Mouse (Mus musculus) C2C12 (cell line): Measurements from ENCODE around the gene Enoph1. TPM values are rescaled to one million over a fixed set of nuclear protein-coding genes. Genes with fewer than 3 reads are reported as not detected.

Source experiments
- H3K27me3 ChIP-seq: one replicate; pipeline ENCODE4 v1.6.1; 2011; ENCODE audit not compliant: control insufficient read depth, insufficient read depth, insufficient read length
- H3K36me3 ChIP-seq: one replicate; pipeline ENCODE4 v1.6.1; 2011; ENCODE audit not compliant: control insufficient read depth, insufficient read depth
- H3K4me3 ChIP-seq: one replicate; pipeline ENCODE4 v1.5.1; 2011; ENCODE audit warnings: mild to moderate bottlenecking, control low read depth; ENCODE audit not compliant: poor library complexity, insufficient read depth, severe bottlenecking
- H3K79me2 ChIP-seq: one replicate; pipeline ENCODE4 v1.6.1; 2011; ENCODE audit not compliant: control insufficient read depth, insufficient read depth
- H3K79me3 ChIP-seq: one replicate; pipeline ENCODE4 v1.6.1; 2011; ENCODE audit warnings: low read depth, control low read depth
- H3ac ChIP-seq: one replicate; pipeline ENCODE3; 2011; ENCODE audit warnings: low read depth; ENCODE audit not compliant: control insufficient read depth, insufficient read length
- CEBPB ChIP-seq: IDR thresholded peaks from one replicate; pipeline ENCODE4 v1.6.1; 2011; ENCODE audit warnings: low read depth, mild to moderate bottlenecking, control low read depth, moderate library complexity
- CTCF ChIP-seq: IDR thresholded peaks from one replicate; pipeline ENCODE4 v1.5.1; 2011; ENCODE audit not compliant: control insufficient read depth, insufficient read depth, insufficient read length
- FOSL1 ChIP-seq: IDR thresholded peaks from one replicate; pipeline ENCODE4 v1.8.0; 2011; ENCODE audit warnings: mild to moderate bottlenecking, low read length; ENCODE audit not compliant: poor library complexity, insufficient read depth, severe bottlenecking
- MAX ChIP-seq: IDR thresholded peaks from one replicate; pipeline ENCODE4 v1.6.1; 2011; ENCODE audit warnings: mild to moderate bottlenecking, control low read depth
- MYOD1 ChIP-seq: IDR thresholded peaks from one replicate; pipeline ENCODE4 v1.6.1; 2011; ENCODE audit warnings: low read depth; ENCODE audit not compliant: control insufficient read depth, insufficient read length
- MYOG ChIP-seq: IDR thresholded peaks from one replicate; pipeline ENCODE4 v1.6.1; 2011; ENCODE audit not compliant: control insufficient read depth, insufficient read length; ENCODE audit errors: extremely low read depth
- USF1 ChIP-seq: IDR thresholded peaks from one replicate; pipeline ENCODE4 v1.6.1; 2011; ENCODE audit warnings: low read depth, mild to moderate bottlenecking, control low read depth, moderate library complexity
- polyA plus RNA-seq: library from polyadenylated mRNA; unstranded; fragments of >200 nt; fragmentation: generic; extraction: Trizol; gene quantifications from one replicate; pipeline ENCODE4 v1.2.1, GENCODE M21; 2012; ENCODE audit warnings: missing spikeins

The Enoph1 gene
- polyA plus RNA-seq, 1 experiment: 35.3 TPM

DNA sequence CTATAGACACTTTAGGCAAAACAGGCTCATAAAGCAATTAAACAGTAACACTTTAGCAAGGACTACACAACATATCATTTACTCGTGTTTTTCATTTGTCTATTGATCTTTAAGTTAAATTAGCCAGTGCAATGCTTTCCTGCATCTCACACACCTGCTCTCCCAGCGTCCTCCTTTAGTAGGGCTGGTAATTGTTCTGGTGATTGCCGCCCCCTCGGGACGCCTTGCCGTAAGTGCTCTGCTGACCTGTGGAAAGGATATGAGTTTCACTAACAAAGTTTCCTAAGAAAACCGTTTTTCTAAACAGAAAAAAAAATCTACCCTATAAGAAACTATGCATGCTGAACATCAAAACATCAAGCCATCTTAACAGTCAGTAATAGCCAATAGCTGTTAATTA, 3.8 kb upstream of the Enoph1 start:
- peaks cover 97% of the 10 kb centered on the region for H3K79me2 ChIP-seq
- TF ChIP-seq USF1: no peak
- TF ChIP-seq MYOD1: no peak
- TF ChIP-seq CEBPB: no peak
- TF ChIP-seq FOSL1: no peak
- no peak for TF ChIP-seq CTCF
- TF ChIP-seq MAX: no peak
- no peak for TF ChIP-seq MYOG
- no peak overlapping the region for H3K4me3 ChIP-seq
- H3K27me3 ChIP-seq: no peaks in the 10 kb centered on the region
- peaks cover 62% of the 10 kb centered on the region for H3K36me3 ChIP-seq
- H3ac ChIP-seq: no peak overlapping the region
- peaks cover 70% of the 10 kb centered on the region for H3K79me3 ChIP-seq

DNA sequence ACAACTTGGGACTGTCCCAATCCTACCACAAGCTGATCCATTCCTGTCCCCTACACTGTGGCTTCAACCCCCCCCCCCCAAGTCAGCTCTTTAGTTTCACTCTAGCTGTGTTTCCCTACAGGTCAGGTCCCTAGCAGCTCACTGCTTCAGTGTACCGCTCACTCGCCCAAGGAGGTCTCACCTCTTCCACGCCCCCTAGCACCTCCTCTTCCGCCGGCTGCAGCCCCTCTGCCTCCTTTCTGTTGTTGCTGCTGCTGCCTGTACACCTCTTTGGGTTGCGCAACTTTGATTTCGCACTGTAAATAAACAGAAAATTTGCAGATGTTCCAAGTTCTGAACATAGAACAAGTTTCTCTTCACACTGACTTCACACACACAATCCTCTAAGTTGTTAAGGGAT, 3.1 kb upstream of the Enoph1 start:
- Histone ChIP-seq H3K4me3 (peak overlapping the region; percentile 85), H3K36me3 (peaks cover 62% of the 10 kb centered on the region), H3K79me3 (peaks cover 78% of the 10 kb centered on the region), H3K27me3 (no peaks in the 10 kb centered on the region), H3K79me2 (peaks cover 97% of the 10 kb centered on the region), H3ac (no peak overlapping the region)
- TF ChIP-seq MAX (no peak), CEBPB (peak; percentile 91)

DNA sequence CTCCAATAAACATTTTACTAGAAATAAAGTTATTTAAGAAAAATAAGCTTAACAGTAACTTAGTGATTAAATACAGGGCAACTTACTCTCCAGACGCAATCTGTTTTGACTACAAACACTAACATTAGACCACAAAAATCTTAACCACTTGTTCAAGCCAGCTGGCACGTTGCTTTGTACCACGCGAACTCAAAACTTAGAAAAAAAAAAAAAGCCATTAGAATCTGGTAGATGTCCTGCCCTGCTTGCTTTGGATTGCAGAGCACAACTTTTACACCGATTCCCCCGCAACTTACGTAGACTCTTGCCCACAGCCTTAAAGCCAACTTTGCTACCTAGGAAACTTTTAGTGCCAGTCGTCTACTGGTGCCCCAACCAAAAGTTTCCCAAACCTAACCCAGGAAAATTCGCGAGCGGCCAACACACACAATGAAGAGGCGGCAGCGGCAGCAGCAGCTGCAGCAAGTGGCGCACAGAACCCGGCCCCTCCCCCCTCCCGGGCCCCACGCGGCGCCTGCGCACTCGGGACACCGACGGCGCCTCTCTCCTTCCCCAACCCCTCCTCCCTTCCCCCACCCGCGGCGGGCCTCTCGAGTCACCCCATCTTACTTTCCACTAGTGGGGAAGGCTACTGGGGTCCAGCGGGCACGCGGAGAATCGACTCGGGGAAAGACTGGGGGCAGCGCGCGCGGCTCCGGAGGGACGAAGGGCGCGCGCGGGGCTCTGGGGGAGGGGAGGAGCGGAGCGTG, 1.6 kb upstream of the Enoph1 start:
- peaks cover 48% of the 10 kb centered on the region for H3K36me3 ChIP-seq
- H3K79me3 ChIP-seq: peaks cover 84% of the 10 kb centered on the region
- H3K4me3 ChIP-seq: peak overlapping the region; percentile 85
- no peaks in the 10 kb centered on the region for H3K27me3 ChIP-seq
- TF ChIP-seq MYOD1: no peak
- TF ChIP-seq CEBPB: no peak
- TF ChIP-seq MAX: no peak
- no peak for TF ChIP-seq CTCF
- TF ChIP-seq FOSL1: no peak
- TF ChIP-seq USF1: no peak
- no peak for TF ChIP-seq MYOG
- peaks cover 97% of the 10 kb centered on the region for H3K79me2 ChIP-seq
- H3ac ChIP-seq: peak overlapping the region; percentile 93

DNA sequence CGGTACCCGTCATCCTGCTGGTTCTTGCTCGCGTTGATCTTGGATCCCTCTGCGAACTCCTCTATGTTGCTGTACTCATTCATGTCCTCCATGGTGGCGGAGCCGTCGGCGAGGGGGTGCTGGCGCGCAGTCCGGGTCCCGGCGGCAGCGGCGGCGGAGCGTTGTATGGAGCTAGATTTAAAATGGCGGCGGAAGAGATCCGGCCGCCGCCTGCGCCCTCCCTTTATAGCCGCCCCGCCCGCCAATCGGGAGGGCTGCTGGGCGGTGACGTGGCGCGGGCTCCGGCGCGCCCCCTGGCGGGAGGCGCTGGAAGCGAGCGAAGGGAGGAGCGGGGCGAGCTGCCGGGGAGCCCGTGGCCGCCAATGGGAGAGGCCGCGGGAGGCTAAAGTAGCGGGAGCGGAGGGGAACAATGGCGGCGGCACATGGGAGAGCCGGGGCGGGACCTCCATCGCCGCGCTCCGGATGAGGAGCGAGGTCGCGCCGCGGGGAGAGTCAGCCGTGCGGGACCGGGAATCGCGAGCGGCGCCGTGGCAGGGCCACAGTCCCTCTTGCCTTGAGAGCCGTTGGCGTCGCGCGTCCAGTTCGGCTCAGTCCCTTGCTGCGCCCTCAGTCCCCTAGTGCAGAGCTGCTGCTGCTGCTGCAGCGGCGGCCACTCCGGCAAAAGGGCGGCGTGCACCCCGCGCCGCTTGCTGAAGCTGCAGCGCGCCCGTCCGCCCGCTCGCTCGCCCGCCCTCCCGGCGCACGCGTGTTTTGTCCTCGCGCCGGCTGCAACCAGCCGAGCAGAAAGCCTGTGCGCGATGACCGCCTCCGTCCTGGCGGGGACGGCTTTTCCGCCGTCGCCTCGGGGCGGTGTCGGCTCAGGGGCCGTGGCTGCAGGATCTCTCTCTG, 827 bp upstream of the Enoph1 start:
- peak overlapping the region; percentile 85 for H3K4me3 ChIP-seq
- TF ChIP-seq FOSL1: no peak
- no peak for TF ChIP-seq MYOD1
- peak; percentile 76 for TF ChIP-seq MAX
- TF ChIP-seq USF1: no peak
- no peak for TF ChIP-seq MYOG
- TF ChIP-seq CEBPB: no peak
- TF ChIP-seq CTCF: peak; percentile 95

GRCm38 (mm10) chr5:100040281-100040784, 548 bp downstream of the Enoph1 start:
- Histone ChIP-seq H3K36me3 (peaks cover 26% of the 10 kb centered on the region), H3K4me3 (peak overlapping the region; percentile 85), H3K79me3 (peaks cover 84% of the 10 kb centered on the region)

More for the DNA sequence above, 827 bp upstream of the Enoph1 start:
- H3K27me3 ChIP-seq: no peaks in the 10 kb centered on the region
- peaks cover 40% of the 10 kb centered on the region for H3K36me3 ChIP-seq
- H3K79me2 ChIP-seq: peaks cover 97% of the 10 kb centered on the region
- H3K79me3 ChIP-seq: peaks cover 84% of the 10 kb centered on the region
- peak overlapping the region; percentile 97 for H3ac ChIP-seq

More at GRCm38 (mm10) chr5:100040281-100040784, 548 bp downstream of the Enoph1 start:
- Histone ChIP-seq H3ac (peak overlapping the region; percentile 90), H3K79me2 (peaks cover 97% of the 10 kb centered on the region), H3K27me3 (no peaks in the 10 kb centered on the region)
- TF ChIP-seq MYOD1 (no peak), USF1 (no peak), CEBPB (no peak)
